Mouse (Mus musculus) MEL (cell line): ENCODE results near the gene Gm7903.
"Not testable (repeated sequence)": the region's sequence is repeated elsewhere in the genome, so short reads cannot be mapped to it uniquely, and the experiment has no call there.

ENCODE experiments used
- CTCF ChIP-seq, 3 experiments: IDR thresholded peaks in 2 of 3; conservative IDR thresholded peaks in 1 of 3; 2 replicates each; pipeline ENCODE4 v1.5.1; 2011 to 2012; ENCODE audit warnings: low read length in 3 of 3, low read depth in 2 of 3, mild to moderate bottlenecking in 2 of 3, improper control_type of control experiment in 1 of 3, inconsistent platforms in 1 of 3, mixed read lengths in 1 of 3, moderate library complexity in 1 of 3; ENCODE audit not compliant: control insufficient read depth in 1 of 3, insufficient read depth in 1 of 3, poor library complexity in 1 of 3, severe bottlenecking in 1 of 3
- EP300 ChIP-seq, 2 experiments: IDR thresholded peaks; 2 replicates each; pipeline ENCODE4 v1.6.1; 2011; ENCODE audit warnings: improper control_type of control experiment in 2 of 2, low read length in 2 of 2, low read depth in 1 of 2, mild to moderate bottlenecking in 1 of 2
- ETS1 ChIP-seq: IDR thresholded peaks from 2 replicates; pipeline ENCODE4 v1.6.1; 2012; ENCODE audit warnings: low read depth, mild to moderate bottlenecking, inconsistent platforms, low read length, improper control_type of control experiment, moderate library complexity
- POLR2A ChIP-seq, 2 experiments: IDR thresholded peaks; 2 replicates each; pipeline ENCODE4 v1.6.1; 2011 to 2012; ENCODE audit warnings: low read length in 2 of 2, mild to moderate bottlenecking in 2 of 2, control low read depth in 1 of 2, improper control_type of control experiment in 1 of 2, low read depth in 1 of 2, moderate library complexity in 1 of 2; ENCODE audit not compliant: control insufficient read depth in 1 of 2, insufficient read depth in 1 of 2, poor library complexity in 1 of 2
- SMC3 ChIP-seq: IDR thresholded peaks from 2 replicates; pipeline ENCODE4 v1.6.1; 2011; ENCODE audit warnings: low read depth, low read length, improper control_type of control experiment
- TAL1 ChIP-seq: IDR thresholded peaks from 2 replicates; pipeline ENCODE4 v1.6.1; 2012; ENCODE audit warnings: mild to moderate bottlenecking, inconsistent platforms, low read length, moderate library complexity, mixed read lengths
- USF1 ChIP-seq: IDR thresholded peaks from 2 replicates; pipeline ENCODE4 v1.6.1; 2014; ENCODE audit warnings: low read depth, mild to moderate bottlenecking, inconsistent platforms, low read length, improper control_type of control experiment, moderate library complexity
- ZMIZ1 ChIP-seq: IDR thresholded peaks from 2 replicates; pipeline ENCODE4 v1.6.1; 2012; ENCODE audit warnings: low read depth, mild to moderate bottlenecking, inconsistent platforms, low read length, improper control_type of control experiment, moderate library complexity

DNA sequence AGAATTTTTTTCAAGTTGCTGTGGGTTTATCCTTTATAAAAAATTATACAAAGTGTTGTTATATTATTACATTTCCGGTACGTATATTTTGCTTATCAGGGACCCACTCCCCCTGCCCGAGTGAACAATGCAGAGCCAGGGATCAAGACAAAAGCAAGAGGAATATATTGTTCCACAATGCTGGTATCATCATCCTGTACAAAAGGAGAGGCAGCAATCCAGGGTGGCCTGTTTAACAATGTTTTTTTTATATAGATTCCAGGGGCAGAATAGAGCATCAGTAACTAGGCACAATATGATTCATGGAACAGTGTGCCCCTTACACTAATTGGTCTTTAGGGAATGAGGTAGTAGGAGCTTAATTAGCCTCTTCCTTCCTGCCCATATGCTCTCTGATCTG is 30.1 kb upstream of the Gm7903 start:
- TF ChIP-seq SMC3; TAL1; POLR2A (IDR thresholded peaks at IDR 0.05; ENCODE audit: control insufficient read depth in 1 of 2, insufficient read depth in 1 of 2, low read depth in 1 of 2, low read length in 2 of 2, poor library complexity in 1 of 2); CTCF (IDR thresholded peaks at IDR 0.05 in 2 of 3, conservative IDR thresholded peaks at IDR 0.05 in 1 of 3; ENCODE audit: control insufficient read depth in 1 of 3, insufficient read depth in 1 of 3, low read depth in 2 of 3, low read length in 3 of 3, poor library complexity in 1 of 3, severe bottlenecking in 1 of 3); ETS1; ZMIZ1; USF1; EP300 (IDR thresholded peaks at IDR 0.05; ENCODE audit: low read depth in 1 of 2, low read length in 2 of 2): not testable (repeated sequence)
